Mouse (Mus musculus): ENCODE data around the gene Fev. TPM values are rescaled to one million over a fixed set of nuclear protein-coding genes. Genes with fewer than 3 reads are reported as not detected.
A peak's percentile ranks its signal among the peaks of the same experiment; 100 is the strongest.

The Fev gene
- total RNA-seq, 2 experiments from 2014 or later: not detected

GRCm38 (mm10) chr1:74859223-74859984 lies 25.8 kb downstream of the Fev start:
- DNase-seq (ENCODE audit: extremely low spot score in 1 of 2, low spot score in 2 of 2): peak in 1 of 2 experiments; percentile 27
- H3K27ac ChIP-seq: peak overlapping the region; percentile 74
- intact Hi-C loops (cut with DNase I): no loop called here
- H3K4me3 ChIP-seq: peak overlapping the region; percentile 80
- TF ChIP-seq CTCF (IDR thresholded peaks at IDR 0.05): no peak

GRCm38 (mm10) chr1:74858805-74859204 lies 26.4 kb downstream of the Fev start:
- DNase-seq (ENCODE audit: extremely low spot score in 1 of 2, low spot score in 2 of 2): no peak
- Histone ChIP-seq H3K27ac (peak overlapping the region; percentile 74), H3K4me3 (peak overlapping the region; percentile 80)
- no peak for TF ChIP-seq CTCF (IDR thresholded peaks at IDR 0.05)
- intact Hi-C loops (cut with DNase I): no loop called here

- intact Hi-C loops (cut with DNase I): no loop called here
- peak overlapping the region; percentile 80 for H3K4me3 ChIP-seq
- H3K27ac ChIP-seq: peak overlapping the region; percentile 96
- TF ChIP-seq CTCF (IDR thresholded peaks at IDR 0.05): no peak
- DNase-seq (ENCODE audit: extremely low spot score in 1 of 2, low spot score in 2 of 2): peak; percentile 88 to 89
These were observed 27.0 kb downstream of the Fev start for GRCm38 (mm10) chr1:74858171-74858719.

GRCm38 (mm10) chr1:74857677-74858076 lies 27.5 kb downstream of the Fev start:
- intact Hi-C loops (cut with DNase I): loop anchor here (2.0 kb wide), 1 partner anchor 41 kb away; no protein-coding TSS in a partner anchor
- peak overlapping the region; percentile 96 for H3K27ac ChIP-seq

GRCm38 (mm10) chr1:74857201-74857600 lies 28.0 kb downstream of the Fev start:
- TF ChIP-seq CTCF (IDR thresholded peaks at IDR 0.05): no peak
- DNase-seq (ENCODE audit: extremely low spot score in 1 of 2, low spot score in 2 of 2): peak; percentile 38 to 46
- intact Hi-C loops (cut with DNase I): loop anchor here (2.0 kb wide), 1 partner anchor 40 kb away; no protein-coding TSS in a partner anchor
- peak overlapping the region; percentile 96 for H3K27ac ChIP-seq
- H3K4me3 ChIP-seq: peak overlapping the region; percentile 80

More at GRCm38 (mm10) chr1:74857677-74858076, 27.5 kb downstream of the Fev start:
- no peak for DNase-seq (ENCODE audit: extremely low spot score in 1 of 2, low spot score in 2 of 2)
- no peak for TF ChIP-seq CTCF (IDR thresholded peaks at IDR 0.05)
- H3K4me3 ChIP-seq: peak overlapping the region; percentile 80

DNA sequence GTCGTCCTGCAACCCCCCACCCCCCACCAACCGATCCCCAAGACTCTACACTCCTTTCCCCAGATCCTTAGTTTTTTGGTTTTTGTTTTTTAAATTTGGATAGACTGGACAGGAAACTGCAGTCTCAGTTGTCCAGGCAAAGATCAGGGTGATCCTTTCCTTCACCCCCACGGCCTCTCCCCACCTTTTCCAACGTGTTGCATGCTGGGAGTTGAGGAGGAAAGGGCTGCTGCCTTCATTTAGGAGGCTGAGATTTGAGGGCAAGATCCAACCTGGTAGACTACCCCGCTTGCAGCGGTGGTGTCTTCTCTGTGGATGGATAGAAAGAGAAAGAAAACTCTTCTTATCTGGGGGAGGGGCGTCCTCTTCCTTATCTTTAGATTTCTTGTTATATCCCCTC lies 28.4 kb downstream of the Fev start:
- Histone ChIP-seq H3K4me3 (peak overlapping the region; percentile 80), H3K27ac (peak overlapping the region; percentile 96)
- no peak for TF ChIP-seq CTCF (IDR thresholded peaks at IDR 0.05)
- intact Hi-C loops (cut with DNase I): loop anchor here (2.0 kb wide), 1 partner anchor 40 kb away; no protein-coding TSS in a partner anchor
- DNase-seq (ENCODE audit: extremely low spot score in 1 of 2, low spot score in 2 of 2): no peak

- intact Hi-C loops (cut with DNase I): loop anchor here (2.0 kb wide), 1 partner anchor 40 kb away; no protein-coding TSS in a partner anchor
- peak overlapping the region; percentile 96 for H3K27ac ChIP-seq
- H3K4me3 ChIP-seq: peak overlapping the region; percentile 80
- TF ChIP-seq CTCF (IDR thresholded peaks at IDR 0.05): no peak
- DNase-seq (ENCODE audit: extremely low spot score in 1 of 2, low spot score in 2 of 2): no peak
These were observed 28.8 kb downstream of the Fev start for GRCm38 (mm10) chr1:74856439-74856720.

GRCm38 (mm10) chr1:74855651-74856438 lies 29.4 kb downstream of the Fev start:
- Histone ChIP-seq H3K27ac (peak overlapping the region; percentile 96), H3K4me3 (peak overlapping the region; percentile 80)
- intact Hi-C loops (cut with DNase I): loop anchor here (2.0 kb wide), 1 partner anchor 39 kb away; no protein-coding TSS in a partner anchor
- peak; percentile 29 to 34 for DNase-seq (ENCODE audit: extremely low spot score in 1 of 2, low spot score in 2 of 2)
- no peak for TF ChIP-seq CTCF (IDR thresholded peaks at IDR 0.05)

DNA sequence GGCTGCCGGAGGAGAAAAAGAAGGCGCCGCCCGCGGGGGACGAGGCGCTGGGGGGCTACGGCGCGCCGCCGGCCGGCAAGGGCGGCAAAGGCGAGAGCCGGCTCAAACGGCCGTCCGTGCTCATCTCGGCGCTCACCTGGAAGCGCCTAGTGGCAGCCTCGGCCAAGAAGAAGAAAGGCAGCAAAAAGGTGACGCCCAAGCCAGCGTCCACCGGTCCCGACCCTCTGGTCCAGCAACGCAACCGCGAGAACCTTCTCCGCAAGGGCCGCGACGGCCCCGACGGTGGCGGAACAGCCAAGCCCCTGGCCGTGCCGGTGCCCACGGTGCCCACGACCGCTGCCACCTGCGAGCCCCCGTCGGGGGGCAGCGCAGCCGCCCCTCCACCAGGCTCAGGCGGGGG lies 30.1 kb downstream of the Fev start:
- H3K27ac ChIP-seq: peak overlapping the region; percentile 96
- H3K4me3 ChIP-seq: peak overlapping the region; percentile 80
- peak in 1 of 2 experiments; percentile 43 for DNase-seq (ENCODE audit: extremely low spot score in 1 of 2, low spot score in 2 of 2)
- intact Hi-C loops (cut with DNase I): no loop called here
- TF ChIP-seq CTCF (IDR thresholded peaks at IDR 0.05): no peak

DNA sequence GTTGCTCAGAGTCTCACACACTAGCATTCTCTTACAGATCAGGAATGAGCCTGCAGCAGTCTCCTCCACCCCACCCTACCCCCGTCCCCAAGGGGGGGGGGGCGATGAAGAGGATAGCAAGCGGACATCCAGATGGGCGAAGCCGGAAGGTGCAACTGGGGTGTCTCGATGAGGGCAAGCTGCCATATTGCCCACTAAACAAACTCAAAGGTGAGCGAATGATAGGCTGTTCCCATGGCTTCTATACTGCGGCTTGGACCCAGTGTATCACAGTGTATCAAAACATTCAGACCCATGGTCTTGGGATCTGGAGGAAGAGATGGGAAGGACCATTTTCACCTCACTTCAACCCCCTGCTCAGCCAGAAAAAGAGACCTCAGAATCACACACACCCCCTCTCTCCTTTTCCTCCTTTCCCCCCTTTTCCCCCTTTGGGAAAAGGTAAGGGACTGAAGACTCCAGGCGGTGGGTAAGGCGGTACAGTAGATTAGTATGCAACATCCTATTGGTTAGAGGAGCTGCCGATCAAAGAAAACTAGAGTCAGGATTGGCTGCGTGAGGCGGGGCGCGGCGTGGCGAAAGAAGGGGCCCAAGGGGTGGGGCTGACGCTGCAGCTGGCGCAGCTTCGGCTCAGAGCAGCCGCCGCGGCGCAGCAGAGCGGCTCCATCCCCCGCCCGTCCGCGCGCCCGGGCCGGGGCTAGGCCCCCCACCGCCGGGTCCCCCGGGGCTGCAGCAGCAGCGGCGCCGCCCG lies 30.7 kb downstream of the Fev start, which contains the start of gene Cdk5r2:
Cdk5r2 (plus strand) TSS at position 629 of the 751 bp plus-strand sequence.
- intact Hi-C loops (cut with DNase I): no loop called here

More for the DNA sequence above, 30.7 kb downstream of the Fev start, which contains the start of gene Cdk5r2:
- peak; percentile 92 to 94 for DNase-seq (ENCODE audit: extremely low spot score in 1 of 2, low spot score in 2 of 2)
- Histone ChIP-seq H3K27ac (peak within 1 kb of the TSS; percentile 96), H3K4me3 (peak within 1 kb of the TSS; percentile 80)
- TF ChIP-seq CTCF (IDR thresholded peaks at IDR 0.05): no peak
